Mouse (Mus musculus) 3T3-L1 (cell line): ENCODE measurements at regions not wholly inside any gene's neighbourhood (a gene's known extent, or its start where the extent isn't known, plus 50 kb on each side); places are given as distances from the start of the nearest gene placed in this dataset.

Experiments used
- DNase-seq: peaks from one replicate; pipeline ENCODE4 v3.0.0-alpha.2; 2015; ENCODE audit warnings: low read depth, low spot score

DNA sequence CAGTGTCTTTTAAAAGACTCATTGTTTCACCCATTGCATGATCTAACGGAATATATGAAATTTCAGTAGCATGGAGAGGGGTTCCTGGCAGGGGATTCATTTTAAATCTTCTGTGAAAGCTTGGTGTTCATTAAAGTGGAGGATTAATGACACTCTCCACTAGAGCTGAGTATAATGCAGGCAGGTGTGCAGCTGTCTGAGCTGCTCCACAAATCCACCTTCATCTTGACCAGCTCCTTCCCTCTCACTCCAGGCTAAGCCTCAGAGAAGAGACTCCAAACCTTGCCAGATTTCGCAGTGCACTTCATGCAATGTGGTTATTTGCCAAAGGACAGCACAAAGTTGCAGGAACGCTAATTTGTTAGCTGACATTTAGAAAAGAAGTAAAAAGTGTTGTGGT, 1288.0 kb upstream of the Map3k7 start:
- DNase-seq, result no peak

- DNase-seq, result peak; percentile 11
Observed at GRCm38 (mm10) chr4:30677056-30677455, 1286.8 kb upstream of the Map3k7 start.

- no peak for DNase-seq
Observed at GRCm38 (mm10) chr4:30682394-30682793, 1281.5 kb upstream of the Map3k7 start.

GRCm38 (mm10) chr4:30713378-30714001, 1250.4 kb upstream of the Map3k7 start:
- DNase-seq, result no peak
